Mouse (Mus musculus) CH12.LX (cell line): ENCODE data around the gene BC005537. TPM values are rescaled to one million over a fixed set of nuclear protein-coding genes. Genes with fewer than 3 reads are reported as not detected.
"Not testable (repeated sequence)": the region's sequence is repeated elsewhere in the genome, so short reads cannot be mapped to it uniquely, and the experiment has no call there.

Source experiments
- DNase-seq: peaks from one replicate; pipeline ENCODE4 v3.0.0-alpha.2; 2013; ENCODE audit errors: extremely low read depth
- H3K27ac ChIP-seq: 2 replicates; pipeline ENCODE4 v1.5.1; 2012; ENCODE audit warnings: low read depth, mild to moderate bottlenecking, control low read depth, moderate library complexity; ENCODE audit not compliant: insufficient read depth
- H3K27me3 ChIP-seq: replicated peaks from 2 replicates; pipeline ENCODE3; 2012; ENCODE audit warnings: inconsistent platforms
- H3K36me3 ChIP-seq, 2 experiments: replicated peaks in 1 of 2; 2 replicates each; pipeline versions ENCODE3 to v1.6.1; 2012; ENCODE audit warnings: inconsistent platforms in 1 of 2, low read length in 1 of 2, mild to moderate bottlenecking in 1 of 2, mixed read lengths in 1 of 2, moderate library complexity in 1 of 2; ENCODE audit not compliant: control insufficient read depth in 1 of 2, insufficient read depth in 1 of 2
- H3K4me1 ChIP-seq, 2 experiments: 2 replicates each; pipeline ENCODE4 v1.6.1; 2012; ENCODE audit warnings: inconsistent platforms in 1 of 2, moderate library complexity in 1 of 2; ENCODE audit not compliant: insufficient read depth in 2 of 2, control insufficient read depth in 1 of 2
- H3K4me2 ChIP-seq: 2 replicates; pipeline ENCODE4 v1.6.1; 2012; ENCODE audit warnings: low read depth, mild to moderate bottlenecking, control low read depth; ENCODE audit not compliant: poor library complexity, insufficient read depth, severe bottlenecking
- H3K4me3 ChIP-seq, 3 experiments: fragments of 150-350 bp in 1 of 3; sonication (generic) in 1 of 3; replicated peaks in 1 of 3; 2 replicates each; pipeline versions ENCODE3 to v1.5.1; 2011 to 2012; ENCODE audit warnings: low read depth in 2 of 3, low read length in 2 of 3, mild to moderate bottlenecking in 2 of 3, moderate library complexity in 2 of 3, control low read depth in 1 of 3, improper control_type of control experiment in 1 of 3, inconsistent platforms in 1 of 3, mixed read lengths in 1 of 3; ENCODE audit not compliant: poor library complexity in 1 of 3
- H3K79me2 ChIP-seq: replicated peaks from 2 replicates; pipeline ENCODE4 v1.6.1; 2012; ENCODE audit warnings: mild to moderate bottlenecking, moderate library complexity; ENCODE audit not compliant: control insufficient read depth, poor library complexity, insufficient read depth, severe bottlenecking; ENCODE audit errors: extremely low read depth
- H3K9ac ChIP-seq: 2 replicates; pipeline ENCODE4 v1.6.1; 2012; ENCODE audit warnings: low read depth, mild to moderate bottlenecking, control low read depth, moderate library complexity; ENCODE audit not compliant: insufficient read depth
- H3K9me3 ChIP-seq: replicated peaks from 2 replicates; pipeline ENCODE3; 2012; ENCODE audit warnings: low read length, inconsistent platforms, mixed read lengths
- BHLHE40 ChIP-seq: IDR thresholded peaks from 2 replicates; pipeline ENCODE4 v1.6.1; 2011; ENCODE audit warnings: mild to moderate bottlenecking, low read depth, low read length, improper control_type of control experiment
- CTCF ChIP-seq, 2 experiments: IDR thresholded peaks in 1 of 2; conservative IDR thresholded peaks in 1 of 2; 2 replicates each; pipeline ENCODE4 v1.5.1; 2011 to 2012; ENCODE audit warnings: low read depth in 2 of 2, low read length in 2 of 2, improper control_type of control experiment in 1 of 2, inconsistent platforms in 1 of 2, mild to moderate bottlenecking in 1 of 2, moderate library complexity in 1 of 2
- E2F4 ChIP-seq: IDR thresholded peaks from 2 replicates; pipeline ENCODE4 v1.6.1; 2011; ENCODE audit warnings: low read depth, low read length, improper control_type of control experiment; ENCODE audit not compliant: insufficient replicate concordance
- ELF1 ChIP-seq: IDR thresholded peaks from 2 replicates; pipeline ENCODE4 v1.6.1; 2014; ENCODE audit warnings: low read depth, mild to moderate bottlenecking, inconsistent platforms, low read length, improper control_type of control experiment
- ETS1 ChIP-seq: conservative IDR thresholded peaks from 2 replicates; pipeline ENCODE4 v1.6.1; 2012; ENCODE audit warnings: low read depth, mild to moderate bottlenecking, inconsistent platforms, low read length, improper control_type of control experiment, moderate library complexity
- IRF4 ChIP-seq: IDR thresholded peaks from 2 replicates; pipeline ENCODE4 v1.6.1; 2014; ENCODE audit warnings: low read depth, mild to moderate bottlenecking, inconsistent platforms, low read length, improper control_type of control experiment
- MAFK ChIP-seq: IDR thresholded peaks from 2 replicates; pipeline ENCODE4 v1.6.1; 2011; ENCODE audit warnings: low read length, improper control_type of control experiment; ENCODE audit not compliant: insufficient replicate concordance
- MAX ChIP-seq: IDR thresholded peaks from 2 replicates; pipeline ENCODE4 v1.6.1; 2011; ENCODE audit warnings: low read length, improper control_type of control experiment
- MAZ ChIP-seq: IDR thresholded peaks from 2 replicates; pipeline ENCODE4 v1.6.1; 2012; ENCODE audit warnings: low read depth, mild to moderate bottlenecking, inconsistent platforms, low read length, improper control_type of control experiment, moderate library complexity
- POLR2AphosphoS2 ChIP-seq: IDR thresholded peaks from 2 replicates; pipeline ENCODE4 v1.6.1; 2011; ENCODE audit warnings: low read depth, low read length, improper control_type of control experiment
- RAD21 ChIP-seq: IDR thresholded peaks from 2 replicates; pipeline ENCODE4 v1.6.1; 2011; ENCODE audit warnings: low read depth, mild to moderate bottlenecking, low read length, improper control_type of control experiment, moderate library complexity
- RCOR1 ChIP-seq: conservative IDR thresholded peaks from 2 replicates; pipeline ENCODE4 v1.6.1; 2012; ENCODE audit warnings: low read depth, mild to moderate bottlenecking, inconsistent platforms, low read length, improper control_type of control experiment
- SIN3A ChIP-seq: IDR thresholded peaks from 2 replicates; pipeline ENCODE4 v1.6.1; 2012; ENCODE audit warnings: low read length, improper control_type of control experiment, inconsistent platforms
- SMC3 ChIP-seq: IDR thresholded peaks from 2 replicates; pipeline ENCODE4 v1.6.1; 2011; ENCODE audit warnings: low read depth, low read length, improper control_type of control experiment
- TBP ChIP-seq: conservative IDR thresholded peaks from 2 replicates; pipeline ENCODE4 v1.6.1; 2011; ENCODE audit warnings: low read depth, low read length, improper control_type of control experiment
- UBTF ChIP-seq: IDR thresholded peaks from 2 replicates; pipeline ENCODE4 v1.6.1; 2012; ENCODE audit warnings: low read depth, mild to moderate bottlenecking, inconsistent platforms, low read length, improper control_type of control experiment, moderate library complexity
- USF1 ChIP-seq: IDR thresholded peaks from 2 replicates; pipeline ENCODE4 v1.6.1; 2014; ENCODE audit warnings: low read depth, mild to moderate bottlenecking, inconsistent platforms, low read length, improper control_type of control experiment
- ZNF384 ChIP-seq: IDR thresholded peaks from 2 replicates; pipeline ENCODE4 v1.6.1; 2012; ENCODE audit warnings: low read depth, low read length, improper control_type of control experiment, inconsistent platforms
- dilution Hi-C: fragments of 300-500 bp; cut with MboI; formaldehyde crosslinking; loops from 2 replicates; pipeline ENCODE4 v1.14.3; 2020; ENCODE audit warnings: low sequenced_read_pairs; ENCODE audit not compliant: extremely low pct_unique_long_range_greater_than_20kb, extremely low pct_ligation_motif_present
- in situ Hi-C: fragments of 300-500 bp; cut with MboI; formaldehyde crosslinking; loops from 3 replicates; pipeline ENCODE4 v1.14.3; 2019; ENCODE audit warnings: low sequenced_read_pairs, low pct_ligation_motif_present, low pct_unique_long_range_greater_than_20kb, mixed read lengths
- polyA plus RNA-seq: library from polyadenylated mRNA; unstranded; fragments of >175 nt; gene quantifications from 2 replicates; pipeline ENCODE4 v1.2.1, GENCODE M21; 2012; ENCODE audit warnings: low read depth; ENCODE audit not compliant: insufficient read length
- total RNA-seq, 2 experiments: library from RNA; depleted of rRNA; stranded (reverse); fragments of 300-350 nt in 1 of 2; fragments of >200 nt in 1 of 2; gene quantifications; 2 replicates each; pipeline ENCODE4 v1.2.3; 2012 to 2014

Gene BC005537
- total and polyA plus RNA-seq, 3 experiments = 21.8 to 47.7 (median 39.0) TPM

DNA sequence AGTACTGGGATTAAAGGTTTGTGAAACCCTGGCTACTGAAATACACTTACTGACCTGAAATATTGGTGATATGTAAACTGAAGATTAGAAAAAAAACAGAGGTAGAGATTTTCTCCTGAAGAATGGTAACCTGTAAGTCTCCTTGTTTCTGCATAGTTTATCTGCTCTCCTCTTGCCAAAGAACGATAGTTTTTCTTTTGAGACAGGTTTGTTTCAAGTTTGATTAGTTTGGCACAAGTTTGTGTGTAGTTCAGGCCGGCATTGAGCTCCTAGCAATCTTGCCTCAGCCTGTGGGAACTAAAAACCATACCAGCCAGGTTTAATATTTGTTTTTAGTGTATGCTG lies 31.3 kb downstream of the BC005537 start:
- no peaks in the 10 kb centered on the region for H3K9me3 ChIP-seq
- peaks cover 52% of the 10 kb centered on the region for H3K79me2 ChIP-seq
- DNase-seq = no peak
- H3K27ac ChIP-seq = no peak overlapping the region
- dilution Hi-C loops (no loop called here), in situ Hi-C loops (no loop called here)
- no peak for TF ChIP-seq RAD21
- TF ChIP-seq USF1 = no peak
- TF ChIP-seq IRF4 = no peak
- TF ChIP-seq MAZ = no peak
- TF ChIP-seq CTCF (conservative IDR thresholded peaks at IDR 0.05 in 1 of 2, IDR thresholded peaks at IDR 0.05 in 1 of 2; ENCODE audit: low read depth in 2 of 2, low read length in 2 of 2) = no peak
- TF ChIP-seq SIN3A = no peak
- no peak for TF ChIP-seq SMC3
- peaks cover 4 to 35% of the 10 kb centered on the region in 2 experiments for H3K36me3 ChIP-seq
- H3K9ac ChIP-seq = peak overlapping the region; percentile 74
- peak overlapping the region; percentile 99 for H3K4me2 ChIP-seq
- no peaks in the 10 kb centered on the region for H3K27me3 ChIP-seq
- H3K4me3 ChIP-seq = peak overlapping the region; percentile 77 to 96 (median 79)
- H3K4me1 ChIP-seq = peaks cover 0 to 32% of the 10 kb centered on the region in 2 experiments; a peak in 3 of 4 replicates

DNA sequence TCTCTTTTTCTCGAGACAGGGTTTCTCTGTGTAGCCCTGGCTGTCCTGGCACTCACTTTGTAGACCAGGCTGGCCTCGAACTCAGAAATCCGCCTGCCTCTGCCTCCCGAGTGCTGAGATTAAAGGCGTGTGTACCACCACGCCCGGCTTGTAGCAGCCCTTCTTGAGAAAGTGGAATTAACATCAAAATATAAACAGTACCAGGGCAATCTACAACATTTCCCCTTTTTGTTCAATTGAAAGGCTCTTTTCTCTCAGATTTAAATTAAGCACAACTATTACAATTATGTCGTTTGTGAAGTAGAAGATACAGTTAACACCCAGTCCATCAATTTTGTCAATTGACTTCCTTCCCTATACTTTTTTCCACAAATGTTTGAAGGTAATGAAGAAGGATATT lies 36.3 kb downstream of the BC005537 start:
- H3K9ac ChIP-seq, dilution Hi-C loops, H3K27me3 ChIP-seq, H3K9me3 ChIP-seq, H3K4me3 ChIP-seq, in situ Hi-C loops, H3K27ac ChIP-seq, H3K4me2 ChIP-seq, DNase-seq: not testable (repeated sequence)
- Histone ChIP-seq H3K4me1 (peaks cover 0 to 27% of the 10 kb centered on the region in 2 experiments; a peak in 3 of 4 replicates), H3K79me2 (peaks cover 56% of the 10 kb centered on the region), H3K36me3 (peaks cover 23 to 63% of the 10 kb centered on the region in 2 experiments)

DNA sequence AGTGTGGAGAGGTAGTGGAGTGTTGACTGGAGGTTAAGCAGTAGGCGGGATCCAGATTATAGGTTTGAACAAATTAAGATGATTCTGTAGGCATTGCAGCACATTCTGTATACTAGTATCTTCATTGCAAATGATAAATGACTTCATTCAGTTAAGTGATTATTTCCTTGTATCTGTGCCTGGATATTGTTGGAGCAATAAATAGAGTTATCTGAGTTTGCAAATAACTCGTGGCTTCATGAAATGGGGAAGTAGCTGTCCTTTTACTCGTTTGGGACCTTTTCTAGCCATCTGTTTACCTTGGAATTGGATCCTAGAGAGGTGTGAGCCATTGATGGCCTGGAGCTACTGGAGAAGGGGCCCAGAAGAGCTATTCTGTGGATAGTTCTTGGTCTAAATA lies 38.4 kb downstream of the BC005537 start:
- no peaks in the 10 kb centered on the region for H3K27me3 ChIP-seq
- TF ChIP-seq UBTF = no peak
- TF ChIP-seq ZNF384 = no peak
- no peak for TF ChIP-seq ETS1
- TF ChIP-seq E2F4 = no peak
- TF ChIP-seq ELF1 = no peak
- no peak for TF ChIP-seq MAX
- TF ChIP-seq RAD21 = no peak
- no peak for TF ChIP-seq RCOR1
- no peak for TF ChIP-seq BHLHE40
- no peak for TF ChIP-seq IRF4
- TF ChIP-seq MAFK = no peak
- TF ChIP-seq TBP = no peak
- no peak for TF ChIP-seq POLR2AphosphoS2
- H3K4me1 ChIP-seq = peaks cover 0 to 11% of the 10 kb centered on the region in 2 experiments; a peak in 1 of 4 replicates
- H3K9ac ChIP-seq = no peak overlapping the region
- H3K9me3 ChIP-seq = no peaks in the 10 kb centered on the region
- peaks cover 23 to 71% of the 10 kb centered on the region in 2 experiments for H3K36me3 ChIP-seq
- H3K27ac ChIP-seq = no peak overlapping the region
- peaks cover 36% of the 10 kb centered on the region for H3K79me2 ChIP-seq
- no peak overlapping the region for H3K4me2 ChIP-seq
- in situ Hi-C loops = no loop called here
- DNase-seq = no peak
- dilution Hi-C loops = no loop called here
- no peak overlapping the region for H3K4me3 ChIP-seq
